Mouse (Mus musculus): ENCODE measurements around the gene Mapk13. TPM values are rescaled to one million over a fixed set of nuclear protein-coding genes. Genes with fewer than 3 reads are reported as not detected.

Gene Mapk13
- polyA plus RNA-seq, 1 experiment, result not detected

- TF ChIP-seq GATA1 (IDR thresholded peaks at IDR 0.05; ENCODE audit: low read length), result no peak
Observed at GRCm38 (mm10) chr17:28800671-28801412, 31.7 kb downstream of the Mapk13 start, which contains the start of gene Brpf3. Gene Brpf3, plus strand, starts transcription at chr17:28801090.

- no peak for TF ChIP-seq GATA1 (IDR thresholded peaks at IDR 0.05; ENCODE audit: low read length)
Observed at GRCm38 (mm10) chr17:28801474-28802005, 32.4 kb downstream of the Mapk13 start.

- TF ChIP-seq GATA1 (IDR thresholded peaks at IDR 0.05; ENCODE audit: low read length), result no peak
Observed at GRCm38 (mm10) chr17:28802006-28802481, 32.9 kb downstream of the Mapk13 start.

- peak; percentile 45 for TF ChIP-seq GATA1 (IDR thresholded peaks at IDR 0.05; ENCODE audit: low read length)
Observed at GRCm38 (mm10) chr17:28803316-28803715, 34.2 kb downstream of the Mapk13 start.

GRCm38 (mm10) chr17:28804973-28805372 lies 35.9 kb downstream of the Mapk13 start:
- no peak for TF ChIP-seq GATA1 (IDR thresholded peaks at IDR 0.05; ENCODE audit: low read length)

- TF ChIP-seq GATA1 (IDR thresholded peaks at IDR 0.05; ENCODE audit: low read length), result no peak
Observed at GRCm38 (mm10) chr17:28806770-28807169, 37.7 kb downstream of the Mapk13 start.

GRCm38 (mm10) chr17:28808714-28809113 lies 39.6 kb downstream of the Mapk13 start:
- TF ChIP-seq GATA1 (IDR thresholded peaks at IDR 0.05; ENCODE audit: low read length), result no peak

- TF ChIP-seq GATA1 (IDR thresholded peaks at IDR 0.05; ENCODE audit: low read length), result no peak
Observed at GRCm38 (mm10) chr17:28809175-28809831, 40.2 kb downstream of the Mapk13 start.

GRCm38 (mm10) chr17:28812345-28812744 lies 43.2 kb downstream of the Mapk13 start:
- TF ChIP-seq GATA1 (IDR thresholded peaks at IDR 0.05; ENCODE audit: low read length), result no peak

- TF ChIP-seq GATA1 (IDR thresholded peaks at IDR 0.05; ENCODE audit: low read length), result no peak
Observed at GRCm38 (mm10) chr17:28814529-28815097, 45.5 kb downstream of the Mapk13 start.

- TF ChIP-seq GATA1 (IDR thresholded peaks at IDR 0.05; ENCODE audit: low read length), result no peak
Observed at GRCm38 (mm10) chr17:28815384-28816004, 46.4 kb downstream of the Mapk13 start.

GRCm38 (mm10) chr17:28816875-28817811 lies 48.0 kb downstream of the Mapk13 start:
- no peak for TF ChIP-seq GATA1 (IDR thresholded peaks at IDR 0.05; ENCODE audit: low read length)

GRCm38 (mm10) chr17:28820189-28820588 lies 51.1 kb downstream of the Mapk13 start:
- TF ChIP-seq GATA1 (IDR thresholded peaks at IDR 0.05; ENCODE audit: low read length), result no peak

GRCm38 (mm10) chr17:28823004-28823745 lies 54.1 kb downstream of the Mapk13 start:
- peak; percentile 42 for TF ChIP-seq GATA1 (IDR thresholded peaks at IDR 0.05; ENCODE audit: low read length)
